Mouse (Mus musculus) cerebellum, adult 8-10 months (tissue): ENCODE results near the gene Gm13275.
"Not testable (repeated sequence)": the region's sequence is repeated elsewhere in the genome, so short reads cannot be mapped to it uniquely, and the experiment has no call there.

Experiments
- DNase-seq: peaks from one replicate; pipeline ENCODE4 v3.0.0; 2022

The Gm13275 gene

GRCm38 (mm10) chr4:88799365-88799764 lies 5.1 kb downstream of the Gm13275 start, which contains the start of gene Gm13285:
TSS of gene Gm13285 (plus strand) at chr4:88799665.
- not testable (repeated sequence) for DNase-seq

- DNase-seq, result not testable (repeated sequence)
Observed at GRCm38 (mm10) chr4:88802954-88803353, 8.7 kb downstream of the Gm13275 start, which contains the start of gene Gm13287. TSS of gene Gm13287 (plus strand) at chr4:88803254.

- not testable (repeated sequence) for DNase-seq
Observed at GRCm38 (mm10) chr4:88805231-88805630, 10.9 kb downstream of the Gm13275 start, which contains the start of gene Gm13288. TSS of gene Gm13288 (plus strand) at chr4:88805531.

- DNase-seq, result not testable (repeated sequence)
Observed at GRCm38 (mm10) chr4:88805761-88806160, 11.5 kb downstream of the Gm13275 start.

- no peak for DNase-seq
Observed at GRCm38 (mm10) chr4:88815928-88816327, 21.6 kb downstream of the Gm13275 start, which contains the start of gene Ifna7. TSS of gene Ifna7 (plus strand) at chr4:88816228.

GRCm38 (mm10) chr4:88819659-88820058 lies 25.4 kb downstream of the Gm13275 start, which contains the start of gene Ifna11:
TSS of gene Ifna11 (plus strand) at chr4:88819959.
- DNase-seq, result no peak

GRCm38 (mm10) chr4:88822995-88823394 lies 28.7 kb downstream of the Gm13275 start:
- no peak for DNase-seq

- DNase-seq, result not testable (repeated sequence)
Observed at GRCm38 (mm10) chr4:88827116-88827515, 32.8 kb downstream of the Gm13275 start, which contains the start of gene Ifna6. TSS of gene Ifna6 (plus strand) at chr4:88827416.

GRCm38 (mm10) chr4:88830523-88830922 lies 36.2 kb downstream of the Gm13275 start:
- DNase-seq, result no peak

GRCm38 (mm10) chr4:88835225-88835624 lies 40.9 kb downstream of the Gm13275 start, which contains the start of gene Ifna5:
TSS of gene Ifna5 (plus strand) at chr4:88835525.
- DNase-seq, result not testable (repeated sequence)

- DNase-seq, result no peak
Observed at GRCm38 (mm10) chr4:88838828-88839227, 44.5 kb downstream of the Gm13275 start.

GRCm38 (mm10) chr4:88840058-88840457 lies 45.8 kb downstream of the Gm13275 start:
- DNase-seq, result no peak

- DNase-seq, result no peak
Observed at GRCm38 (mm10) chr4:88841438-88841911, 47.2 kb downstream of the Gm13275 start, which contains the start of gene Ifna4. TSS of gene Ifna4 (plus strand) at chr4:88841861.
